Mouse (Mus musculus): Measurements from ENCODE around the gene Plch1. TPM values are rescaled to one million over a fixed set of nuclear protein-coding genes. Genes with fewer than 3 reads are reported as not detected.

The Plch1 gene
- 25.0 and 26.0 TPM in 2 replicates for polyA plus RNA-seq (2016; fragmentation: Nextera tagmentation; extraction: Ambion mirVana)

- peak; percentile 78 for ATAC-seq (ENCODE audit: low FRiP score)
Measured at GRCm38 (mm10) chr3:63899309-63899695, at the start of gene Plch1. Gene Plch1 (minus strand): TSS chr3:63899472.

GRCm38 (mm10) chr3:63941204-63941850, 42.1 kb upstream of the Plch1 start:
- Histone ChIP-seq H3K4me2 (no peak overlapping the region), H3K27ac (no peak overlapping the region), H3K9me3 (no peaks in the 10 kb centered on the region), H3K9ac (no peak overlapping the region), H3K4me1 (no peaks in the 10 kb centered on the region), H3K4me3 (replicated peaks) (no peak overlapping the region), H3K27me3 (no peaks in the 10 kb centered on the region), H3K36me3 (replicated peaks) (no peaks in the 10 kb centered on the region)
- WGBS, result 85% methylated on average over 2 of the region's 2 CpGs
- ATAC-seq (ENCODE audit: low FRiP score), result no peak

More at GRCm38 (mm10) chr3:63899309-63899695, at the start of gene Plch1:
- Histone ChIP-seq H3K4me1 (peaks cover 49% of the 10 kb centered on the region), H3K27ac (peak within 1 kb of the TSS; percentile 94), H3K36me3 (replicated peaks) (no peaks in the 10 kb centered on the region), H3K9me3 (no peaks in the 10 kb centered on the region), H3K4me2 (peak within 1 kb of the TSS; percentile 76), H3K27me3 (no peaks in the 10 kb centered on the region), H3K4me3 (replicated peaks) (peak within 1 kb of the TSS; percentile 78), H3K9ac (peak within 1 kb of the TSS; percentile 87)
- under 1% methylated on average over 12 of the region's 12 CpGs for WGBS

GRCm38 (mm10) chr3:63938928-63939327, 39.7 kb upstream of the Plch1 start:
- no peak for ATAC-seq (ENCODE audit: low FRiP score)
- WGBS, result 85% methylated on average over 2 of the region's 2 CpGs
- Histone ChIP-seq H3K4me1 (no peaks in the 10 kb centered on the region), H3K27me3 (no peaks in the 10 kb centered on the region), H3K36me3 (replicated peaks) (no peaks in the 10 kb centered on the region), H3K9ac (no peak overlapping the region), H3K27ac (no peak overlapping the region), H3K4me3 (replicated peaks) (no peak overlapping the region), H3K9me3 (no peaks in the 10 kb centered on the region), H3K4me2 (no peak overlapping the region)

- Histone ChIP-seq H3K36me3 (replicated peaks) (no peaks in the 10 kb centered on the region), H3K4me3 (replicated peaks) (peak within 1 kb of the TSS; percentile 66), H3K4me2 (peak within 1 kb of the TSS; percentile 65), H3K27me3 (no peaks in the 10 kb centered on the region), H3K9me3 (no peaks in the 10 kb centered on the region), H3K9ac (peak within 1 kb of the TSS; percentile 86), H3K27ac (peak within 1 kb of the TSS; percentile 73; the same call in 1 of the 2 replicates), H3K4me1 (peaks cover 3% of the 10 kb centered on the region; the same call in 1 of the 2 replicates)
- whole genome bisulfite sequencing, result 4% methylated on average over 48 of the region's 48 CpGs
- ATAC-seq (ENCODE audit: low FRiP score), result peak; percentile 96
Measured at GRCm38 (mm10) chr3:63928878-63929859, 29.9 kb upstream of the Plch1 start, which contains the start of gene E130311K13Rik. Gene E130311K13Rik (minus strand): TSS chr3:63929472.

GRCm38 (mm10) chr3:63919634-63920033, 20.4 kb upstream of the Plch1 start:
- WGBS, result 44% methylated on average over 3 of the region's 3 CpGs
- ATAC-seq (ENCODE audit: low FRiP score), result 0 out of 2 replicates have a peak, but pooled peaks have one; percentile 23
- H3K4me1 ChIP-seq, result no peaks in the 10 kb centered on the region

GRCm38 (mm10) chr3:63910301-63910700, 11.0 kb upstream of the Plch1 start:
- Histone ChIP-seq H3K4me2 (no peak overlapping the region), H3K27ac (no peak overlapping the region), H3K36me3 (replicated peaks) (no peaks in the 10 kb centered on the region), H3K4me3 (replicated peaks) (no peak overlapping the region), H3K9me3 (no peaks in the 10 kb centered on the region), H3K4me1 (peaks cover 2% of the 10 kb centered on the region), H3K9ac (no peak overlapping the region), H3K27me3 (no peaks in the 10 kb centered on the region)
- WGBS, result 86% methylated on average over 4 of the region's 4 CpGs
- no peak for ATAC-seq (ENCODE audit: low FRiP score)

More at GRCm38 (mm10) chr3:63919634-63920033, 20.4 kb upstream of the Plch1 start:
- no peak overlapping the region for H3K4me2 ChIP-seq
- no peak overlapping the region for H3K27ac ChIP-seq
- H3K9me3 ChIP-seq, result no peaks in the 10 kb centered on the region
- H3K4me3 ChIP-seq (replicated peaks), result no peak overlapping the region
- no peaks in the 10 kb centered on the region for H3K36me3 ChIP-seq (replicated peaks)
- no peak overlapping the region for H3K9ac ChIP-seq
- no peaks in the 10 kb centered on the region for H3K27me3 ChIP-seq

GRCm38 (mm10) chr3:63905241-63905640, 6.0 kb upstream of the Plch1 start:
- Histone ChIP-seq H3K27me3 (no peaks in the 10 kb centered on the region), H3K4me2 (peak overlapping the region; percentile 68), H3K36me3 (replicated peaks) (no peaks in the 10 kb centered on the region), H3K9me3 (no peaks in the 10 kb centered on the region), H3K4me3 (replicated peaks) (peak overlapping the region; percentile 39), H3K27ac (no peak overlapping the region), H3K4me1 (peaks cover 16% of the 10 kb centered on the region), H3K9ac (peak overlapping the region; percentile 54)
- 2% methylated on average over 18 of the region's 18 CpGs for WGBS
- peak; percentile 49; the same call in 1 of the 2 replicates for ATAC-seq (ENCODE audit: low FRiP score)

GRCm38 (mm10) chr3:63904157-63904556, 4.9 kb upstream of the Plch1 start:
- H3K4me3 ChIP-seq (replicated peaks), result no peak overlapping the region
- H3K27me3 ChIP-seq, result no peaks in the 10 kb centered on the region
- no peak for ATAC-seq (ENCODE audit: low FRiP score)
- no peak overlapping the region for H3K27ac ChIP-seq
- H3K36me3 ChIP-seq (replicated peaks), result no peaks in the 10 kb centered on the region
- WGBS, result 76% methylated on average over 2 of the region's 2 CpGs
- peaks cover 24% of the 10 kb centered on the region for H3K4me1 ChIP-seq
- H3K4me2 ChIP-seq, result no peak overlapping the region
- H3K9me3 ChIP-seq, result no peaks in the 10 kb centered on the region
- no peak overlapping the region for H3K9ac ChIP-seq

- no peaks in the 10 kb centered on the region for H3K36me3 ChIP-seq (replicated peaks)
- WGBS, result 0% methylated on average over 12 of the region's 12 CpGs
- peak; percentile 30 for ATAC-seq (ENCODE audit: low FRiP score)
- peaks cover 49% of the 10 kb centered on the region for H3K4me1 ChIP-seq
- peak overlapping the region; percentile 94 for H3K27ac ChIP-seq
- peak overlapping the region; percentile 78 for H3K4me3 ChIP-seq (replicated peaks)
- H3K9me3 ChIP-seq, result no peaks in the 10 kb centered on the region
- H3K27me3 ChIP-seq, result no peaks in the 10 kb centered on the region
- H3K9ac ChIP-seq, result peak overlapping the region; percentile 87; the same call in 1 of the 2 replicates
- peak overlapping the region; percentile 76 for H3K4me2 ChIP-seq
Measured at GRCm38 (mm10) chr3:63900021-63900571, 824 bp upstream of the Plch1 start.

- Histone ChIP-seq H3K9ac (peak overlapping the region; percentile 87), H3K4me2 (peak overlapping the region; percentile 76), H3K9me3 (no peaks in the 10 kb centered on the region), H3K36me3 (replicated peaks) (no peaks in the 10 kb centered on the region), H3K4me3 (replicated peaks) (peak overlapping the region; percentile 78), H3K27ac (peak overlapping the region; percentile 94), H3K27me3 (no peaks in the 10 kb centered on the region), H3K4me1 (peaks cover 49% of the 10 kb centered on the region)
- peak; percentile 85 for ATAC-seq (ENCODE audit: low FRiP score)
- under 1% methylated on average over 41 of the region's 41 CpGs for WGBS
Measured at GRCm38 (mm10) chr3:63898581-63899308, 527 bp downstream of the Plch1 start.

GRCm38 (mm10) chr3:63897177-63897576, 2.1 kb downstream of the Plch1 start:
- H3K27ac ChIP-seq, result no peak overlapping the region
- H3K4me3 ChIP-seq (replicated peaks), result peak overlapping the region; percentile 78
- H3K36me3 ChIP-seq (replicated peaks), result no peaks in the 10 kb centered on the region
- H3K4me1 ChIP-seq, result peaks cover 49% of the 10 kb centered on the region
- WGBS, result 11% methylated on average over 1 of the region's 1 CpGs
- H3K9ac ChIP-seq, result 0 out of 2 replicates have a peak overlapping the region, but pooled peaks have one; percentile 51
- no peaks in the 10 kb centered on the region for H3K27me3 ChIP-seq
- H3K9me3 ChIP-seq, result no peaks in the 10 kb centered on the region
- no peak for ATAC-seq (ENCODE audit: low FRiP score)
- peak overlapping the region; percentile 76 for H3K4me2 ChIP-seq

Measured in forebrain, embryonic 12.5 days (tissue).